Mouse (Mus musculus): ENCODE measurements around the gene Dop1a.

- TF ChIP-seq CTCF (IDR thresholded peaks at IDR 0.05) (no peak), POLR2A (IDR thresholded peaks at IDR 0.05; ENCODE audit: insufficient read depth, low read depth, low read length) (no peak)
Measured at GRCm38 (mm10) chr9:86560543-86560942, 93.6 kb downstream of the Dop1a start.

All from heart, adult 2 months (tissue).